ENCODE assay signal across 25 mouse cellular contexts in genomic region chr17:45752053-45752452, GRCm38 (mm10). TPM values are rescaled to one million over a fixed set of nuclear protein-coding genes. Genes with fewer than 3 reads are reported as not detected.
A peak's percentile ranks its signal among the peaks of the same experiment; 100 is the strongest.
DNase-seq lines count a peak whose midpoint lies in the region; ATAC-seq and TF ChIP-seq lines count a peak whose summit lies in the region.
"Had no signal": no experiment of that assay in that cellular context is flagged by ENCODE, and none has a peak within 500 bp of the region (broad histone marks: within the 10 kb centered on the region; RNA-seq: fewer than 3 reads in every experiment).

No protein-coding gene starts in this region.

- no peak for TF ChIP-seq CTCF in C2C12 (IDR thresholded peaks at IDR 0.05; ENCODE audit: control insufficient read depth, insufficient read depth, insufficient read length)

- peak overlapping the region; percentile 76 for H3K4me3 ChIP-seq in megakaryocyte, embryonic 14.5 days (replicated peaks)
- no peak overlapping the region for H3K4me3 ChIP-seq in C2C12 (ENCODE audit: insufficient read depth, poor library complexity, severe bottlenecking)
- no peak overlapping the region for H3K4me3 ChIP-seq in limb, embryonic 10.5 days
- H3K4me3 ChIP-seq: embryonic facial prominence, embryonic 13.5 days; erythroblast, embryonic 14.5 days; kidney, embryonic 15.5 days; liver, embryonic 13.5 days; midbrain, embryonic 12.5 days; neural tube, embryonic 13.5 days had no signal

- WGBS in limb, embryonic 10.5 days, result 67% methylated on average over 8 of the region's 8 CpGs

- peak overlapping the region; percentile 83 for H3K27ac ChIP-seq in limb, embryonic 10.5 days
- H3K27ac ChIP-seq: embryonic facial prominence, embryonic 13.5 days; hindbrain, postnatal 0 days; kidney, embryonic 15.5 days; liver, embryonic 13.5 days; midbrain, embryonic 12.5 days; neural tube, embryonic 13.5 days had no signal

- H3K79me2 ChIP-seq in C2C12 (ENCODE audit: control insufficient read depth, insufficient read depth), result no peaks in the 10 kb centered on the region

- H3K79me3 ChIP-seq in C2C12 (ENCODE audit: low read depth), result no peaks in the 10 kb centered on the region

- no peak for DNase-seq in limb, embryonic 10.5 days (ENCODE audit: low spot score)
- no peak for DNase-seq in adrenal gland, postnatal 10 days
- DNase-seq in embryo, embryonic 10 days (ENCODE audit: low spot score), result no peak
- DNase-seq: adrenal gland, adult 8-10 months; cerebellum, adult 9-11 months; kidney, adult 11 months; liver, embryonic 13.5 days; lung, adult 2 months; retina, postnatal 1 day had no signal

- peak overlapping the region; percentile 5 for H3ac ChIP-seq in C2C12 (ENCODE audit: control insufficient read depth, insufficient read length, low read depth)

- no peak for ATAC-seq in megakaryocyte, adult 5-6 weeks (ENCODE audit: poor library complexity, severe bottlenecking)
- ATAC-seq in megakaryocyte-erythroid progenitor cell, adult 5-6 weeks (replicated peaks; ENCODE audit: low FRiP score, low TSS enrichment, poor library complexity, severe bottlenecking), result no peak
- ATAC-seq: activated CD4-positive, CD25-positive, alpha-beta regulatory T cell, adult 4 months; forebrain, embryonic 14.5 days; hindbrain, postnatal 0 days had no signal

- H3K9me3 ChIP-seq in megakaryocyte, embryonic 14.5 days, result no peaks in the 10 kb centered on the region
- H3K9me3 ChIP-seq in limb, embryonic 10.5 days (replicated peaks), result no peaks in the 10 kb centered on the region
- H3K9me3 ChIP-seq: embryonic facial prominence, embryonic 13.5 days; kidney, embryonic 15.5 days; liver, embryonic 13.5 days; midbrain, embryonic 12.5 days; neural tube, embryonic 13.5 days had no signal

- peaks cover 6% of the 10 kb centered on the region for H3K27me3 ChIP-seq in megakaryocyte, embryonic 14.5 days (replicated peaks)
- no peaks in the 10 kb centered on the region for H3K27me3 ChIP-seq in C2C12 (ENCODE audit: control insufficient read depth, insufficient read depth, insufficient read length)
- peaks cover 9% of the 10 kb centered on the region; the same call in 1 of the 2 replicates for H3K27me3 ChIP-seq in limb, embryonic 10.5 days (ENCODE audit: low read depth, poor library complexity, severe bottlenecking)
- H3K27me3 ChIP-seq: embryonic facial prominence, embryonic 13.5 days; kidney, embryonic 15.5 days; midbrain, embryonic 12.5 days; neural tube, embryonic 13.5 days had no signal

- no peaks in the 10 kb centered on the region for H3K36me3 ChIP-seq in megakaryocyte, embryonic 14.5 days (replicated peaks; ENCODE audit: low read length)
- H3K36me3 ChIP-seq in C2C12 (ENCODE audit: control insufficient read depth, insufficient read depth), result peaks cover 5% of the 10 kb centered on the region
- H3K36me3 ChIP-seq in limb, embryonic 10.5 days, result no peaks in the 10 kb centered on the region
- H3K36me3 ChIP-seq: embryonic facial prominence, embryonic 13.5 days; kidney, embryonic 15.5 days; liver, embryonic 13.5 days; midbrain, embryonic 12.5 days; neural tube, embryonic 13.5 days had no signal

- peaks cover 90% of the 10 kb centered on the region for H3K4me1 ChIP-seq in megakaryocyte, embryonic 14.5 days
- peaks cover 69% of the 10 kb centered on the region for H3K4me1 ChIP-seq in limb, embryonic 10.5 days
- H3K4me1 ChIP-seq: midbrain, embryonic 12.5 days had no signal

TF ChIP-seq in C2C12, 6 proteins besides CTCF, POLR2A, EP300 and RAD21:
- TF ChIP-seq MAX (IDR thresholded peaks at IDR 0.05), result no peak
- TF ChIP-seq USF1 (IDR thresholded peaks at IDR 0.05; ENCODE audit: low read depth), result no peak
- TF ChIP-seq CEBPB (IDR thresholded peaks at IDR 0.05; ENCODE audit: low read depth), result no peak
- TF ChIP-seq MYOD1 (IDR thresholded peaks at IDR 0.05; ENCODE audit: control insufficient read depth, insufficient read length, low read depth), result peak; percentile 84
- TF ChIP-seq MYOG (IDR thresholded peaks at IDR 0.05; ENCODE audit: control insufficient read depth, extremely low read depth, insufficient read length), result no peak
- no peak for TF ChIP-seq FOSL1 (IDR thresholded peaks at IDR 0.05; ENCODE audit: insufficient read depth, low read length, poor library complexity, severe bottlenecking)

RNA-seq across cellular contexts. Expression of gene 1600014C23Rik, which starts 18.4 kb away (rescaled TPM):
- 1.3 TPM in 1 of 2 replicates, not detected in the other for polyA plus RNA-seq in megakaryocyte, embryonic 14.5 days (2012; ENCODE audit: insufficient read depth, low replicate concordance)
- total RNA-seq in megakaryocyte, adult 5-6 weeks (2015), result not detected in 2 replicates
- total RNA-seq in megakaryocyte, adult 5-6 weeks (2017), result not detected in 2 replicates
- polyA plus RNA-seq in C2C12 (2012; fragmentation: generic; extraction: Trizol), result not detected
- polyA plus RNA-seq in limb, embryonic 10.5 days (2016; fragmentation: Nextera tagmentation; extraction: Ambion mirVana), result 0.33 TPM in 1 of 2 replicates, not detected in the other
- not detected for total RNA-seq in adrenal gland, postnatal 10 days (2021)
- total RNA-seq in megakaryocyte-erythroid progenitor cell, adult 5-6 weeks (2014; fragmentation: Nextera tagmentation), result not detected in 2 replicates
- total RNA-seq in megakaryocyte-erythroid progenitor cell, adult 5-6 weeks (2017), result not detected in 2 replicates
- total RNA-seq: adrenal gland, adult 8-10 months; hematopoietic stem cell, adult 5-6 weeks; hindbrain, postnatal 0 days; layer of hippocampus, adult 8-10 months had no signal
- polyA plus RNA-seq: activated CD4-positive, CD25-positive, alpha-beta regulatory T cell, adult 4 months; cortical plate, adult 2 months; embryonic facial prominence, embryonic 13.5 days; erythroblast, embryonic 14.5 days; liver, embryonic 13.5 days; lung, adult 2 months; midbrain, embryonic 12.5 days; neural tube, embryonic 13.5 days; spleen, adult 2 months had no signal
